Mouse (Mus musculus): Measurements from ENCODE around the gene Hap1. TPM values are rescaled to one million over a fixed set of nuclear protein-coding genes. Genes with fewer than 3 reads are reported as not detected.

Gene Hap1
- polyA plus RNA-seq (2014; fragmentation: Nextera tagmentation; extraction: Ambion mirVana), result 3.0 and 3.4 TPM in 2 replicates

- Histone ChIP-seq H3K4me1 (ENCODE audit: control insufficient read depth, insufficient read depth, low read length) (peaks cover 14% of the 10 kb centered on the region), H3K4me2 (peak within 1 kb of the TSS; percentile 100), H3K27ac (ENCODE audit: low read depth, low read length) (no peak within 1 kb of the TSS), H3K9me3 (replicated peaks; ENCODE audit: control insufficient read depth, low read length) (no peaks in the 10 kb centered on the region), H3K27me3 (ENCODE audit: control insufficient read depth, insufficient read depth, low read length) (peaks cover 59% of the 10 kb centered on the region), H3K9ac (ENCODE audit: low read depth, low read length) (peak within 1 kb of the TSS; percentile 76), H3K4me3 (ENCODE audit: low read depth, low read length) (peak within 1 kb of the TSS; percentile 70), H3K36me3 (ENCODE audit: control insufficient read depth, insufficient read depth, low read length) (no peaks in the 10 kb centered on the region)
- 0 out of 2 replicates have a peak, but pooled peaks have one; percentile 23 for ATAC-seq (replicated peaks; ENCODE audit: insufficient number of reproducible peaks, low FRiP score, low TSS enrichment)
- 3% methylated on average over 49 of the region's 49 CpGs for WGBS (ENCODE audit: insufficient replicate concordance)
These were observed at the start of gene Hap1 for GRCm38 (mm10) chr11:100355972-100356818. Gene Hap1 (minus strand): TSS chr11:100356128.

GRCm38 (mm10) chr11:100404456-100405074, 48.6 kb upstream of the Hap1 start:
- H3K27me3 ChIP-seq (ENCODE audit: control insufficient read depth, insufficient read depth, low read length), result no peaks in the 10 kb centered on the region

GRCm38 (mm10) chr11:100403445-100404134, 47.7 kb upstream of the Hap1 start:
- Histone ChIP-seq H3K27ac (ENCODE audit: low read depth, low read length) (peak overlapping the region; percentile 95), H3K4me3 (ENCODE audit: low read depth, low read length) (no peak overlapping the region), H3K9me3 (replicated peaks; ENCODE audit: control insufficient read depth, low read length) (no peaks in the 10 kb centered on the region), H3K27me3 (ENCODE audit: control insufficient read depth, insufficient read depth, low read length) (no peaks in the 10 kb centered on the region), H3K9ac (ENCODE audit: low read depth, low read length) (no peak overlapping the region), H3K4me1 (ENCODE audit: control insufficient read depth, insufficient read depth, low read length) (peaks cover 38% of the 10 kb centered on the region), H3K36me3 (ENCODE audit: control insufficient read depth, insufficient read depth, low read length) (no peaks in the 10 kb centered on the region; the same call in 1 of the 2 replicates), H3K4me2 (peak overlapping the region; percentile 57)
- 23% methylated on average over 10 of the region's 10 CpGs for WGBS (ENCODE audit: insufficient replicate concordance)
- ATAC-seq (replicated peaks; ENCODE audit: insufficient number of reproducible peaks, low FRiP score, low TSS enrichment), result no peak

More at GRCm38 (mm10) chr11:100404456-100405074, 48.6 kb upstream of the Hap1 start:
- Histone ChIP-seq H3K4me2 (no peak overlapping the region), H3K9me3 (replicated peaks; ENCODE audit: control insufficient read depth, low read length) (no peaks in the 10 kb centered on the region), H3K4me3 (ENCODE audit: low read depth, low read length) (no peak overlapping the region), H3K9ac (ENCODE audit: low read depth, low read length) (no peak overlapping the region), H3K27ac (ENCODE audit: low read depth, low read length) (peak overlapping the region; percentile 95), H3K4me1 (ENCODE audit: control insufficient read depth, insufficient read depth, low read length) (peaks cover 38% of the 10 kb centered on the region), H3K36me3 (ENCODE audit: control insufficient read depth, insufficient read depth, low read length) (peaks cover 8% of the 10 kb centered on the region)
- no peak for ATAC-seq (replicated peaks; ENCODE audit: insufficient number of reproducible peaks, low FRiP score, low TSS enrichment)
- WGBS (ENCODE audit: insufficient replicate concordance), result 86% methylated on average over 3 of the region's 3 CpGs

- 29% methylated on average over 2 of the region's 2 CpGs for WGBS (ENCODE audit: insufficient replicate concordance)
- H3K4me3 ChIP-seq (ENCODE audit: low read depth, low read length), result 0 out of 2 replicates have a peak overlapping the region, but pooled peaks have one; percentile 8
- no peaks in the 10 kb centered on the region for H3K36me3 ChIP-seq (ENCODE audit: control insufficient read depth, insufficient read depth, low read length)
- H3K27me3 ChIP-seq (ENCODE audit: control insufficient read depth, insufficient read depth, low read length), result no peaks in the 10 kb centered on the region
- peaks cover 38% of the 10 kb centered on the region for H3K4me1 ChIP-seq (ENCODE audit: control insufficient read depth, insufficient read depth, low read length)
- peak overlapping the region; percentile 95 for H3K27ac ChIP-seq (ENCODE audit: low read depth, low read length)
- no peaks in the 10 kb centered on the region for H3K9me3 ChIP-seq (replicated peaks; ENCODE audit: control insufficient read depth, low read length)
- peak overlapping the region; percentile 44; the same call in 1 of the 2 replicates for H3K9ac ChIP-seq (ENCODE audit: low read depth, low read length)
- H3K4me2 ChIP-seq, result peak overlapping the region; percentile 57
- no peak for ATAC-seq (replicated peaks; ENCODE audit: insufficient number of reproducible peaks, low FRiP score, low TSS enrichment)
These were observed 46.8 kb upstream of the Hap1 start for GRCm38 (mm10) chr11:100402682-100403081.

- no peaks in the 10 kb centered on the region for H3K9me3 ChIP-seq (replicated peaks; ENCODE audit: control insufficient read depth, low read length)
- H3K4me2 ChIP-seq, result peak overlapping the region; percentile 57
- no peaks in the 10 kb centered on the region for H3K36me3 ChIP-seq (ENCODE audit: control insufficient read depth, insufficient read depth, low read length)
- peak overlapping the region; percentile 8; the same call in 1 of the 2 replicates for H3K4me3 ChIP-seq (ENCODE audit: low read depth, low read length)
- peaks cover 38% of the 10 kb centered on the region for H3K4me1 ChIP-seq (ENCODE audit: control insufficient read depth, insufficient read depth, low read length)
- peak overlapping the region; percentile 64; the same call in 1 of the 2 replicates for H3K9ac ChIP-seq (ENCODE audit: low read depth, low read length)
- 1% methylated on average over 6 of the region's 6 CpGs for WGBS (ENCODE audit: insufficient replicate concordance)
- no peaks in the 10 kb centered on the region for H3K27me3 ChIP-seq (ENCODE audit: control insufficient read depth, insufficient read depth, low read length)
- ATAC-seq (replicated peaks; ENCODE audit: insufficient number of reproducible peaks, low FRiP score, low TSS enrichment), result 0 out of 2 replicates have a peak, but pooled peaks have one; percentile 16
- peak overlapping the region; percentile 95 for H3K27ac ChIP-seq (ENCODE audit: low read depth, low read length)
These were observed 46.3 kb upstream of the Hap1 start for GRCm38 (mm10) chr11:100402240-100402639.

- Histone ChIP-seq H3K27ac (ENCODE audit: low read depth, low read length) (peak overlapping the region; percentile 95), H3K27me3 (ENCODE audit: control insufficient read depth, insufficient read depth, low read length) (no peaks in the 10 kb centered on the region), H3K4me2 (no peak overlapping the region), H3K9ac (ENCODE audit: low read depth, low read length) (no peak overlapping the region), H3K4me1 (ENCODE audit: control insufficient read depth, insufficient read depth, low read length) (peaks cover 42% of the 10 kb centered on the region), H3K4me3 (ENCODE audit: low read depth, low read length) (no peak overlapping the region), H3K9me3 (replicated peaks; ENCODE audit: control insufficient read depth, low read length) (no peaks in the 10 kb centered on the region), H3K36me3 (ENCODE audit: control insufficient read depth, insufficient read depth, low read length) (no peaks in the 10 kb centered on the region)
- WGBS (ENCODE audit: insufficient replicate concordance), result 47% methylated on average over 6 of the region's 6 CpGs
- ATAC-seq (replicated peaks; ENCODE audit: insufficient number of reproducible peaks, low FRiP score, low TSS enrichment), result no peak
These were observed 44.9 kb upstream of the Hap1 start for GRCm38 (mm10) chr11:100400842-100401241.

GRCm38 (mm10) chr11:100399727-100400538, 44.0 kb upstream of the Hap1 start:
- H3K27me3 ChIP-seq (ENCODE audit: control insufficient read depth, insufficient read depth, low read length), result no peaks in the 10 kb centered on the region
- no peak overlapping the region for H3K4me2 ChIP-seq
- H3K4me3 ChIP-seq (ENCODE audit: low read depth, low read length), result no peak overlapping the region
- H3K4me1 ChIP-seq (ENCODE audit: control insufficient read depth, insufficient read depth, low read length), result peaks cover 52% of the 10 kb centered on the region
- 81% methylated on average over 12 of the region's 12 CpGs for whole genome bisulfite sequencing (ENCODE audit: insufficient replicate concordance)
- H3K27ac ChIP-seq (ENCODE audit: low read depth, low read length), result peak overlapping the region; percentile 95
- ATAC-seq (replicated peaks; ENCODE audit: insufficient number of reproducible peaks, low FRiP score, low TSS enrichment), result no peak
- no peaks in the 10 kb centered on the region for H3K9me3 ChIP-seq (replicated peaks; ENCODE audit: control insufficient read depth, low read length)
- no peak overlapping the region for H3K9ac ChIP-seq (ENCODE audit: low read depth, low read length)
- H3K36me3 ChIP-seq (ENCODE audit: control insufficient read depth, insufficient read depth, low read length), result no peaks in the 10 kb centered on the region
